Mouse (Mus musculus) heart, adult 18-20 months (tissue): ENCODE measurements at regions not wholly inside any gene's neighbourhood (a gene's known extent, or its start where the extent isn't known, plus 50 kb on each side); places are given as distances from the start of the nearest gene placed in this dataset.

Source experiments
- DNase-seq, 2 experiments: peaks; one replicate each; pipeline ENCODE4 v3.0.0; 2021 to 2022; ENCODE audit warnings: mixed read lengths in 1 of 2

GRCm38 (mm10) chr15:53399663-53400553 is 484.8 kb upstream of the Gm7489 start:
- peak in 1 of 2 experiments; percentile 47 for DNase-seq

- no peak for DNase-seq
Measured at GRCm38 (mm10) chr15:53400554-53400846, 484.2 kb upstream of the Gm7489 start.
